Mouse (Mus musculus) limb, embryonic 13.5 days (tissue): ENCODE measurements around the gene Josd1. TPM values are rescaled to one million over a fixed set of nuclear protein-coding genes. Genes with fewer than 3 reads are reported as not detected.
"Not testable (repeated sequence)": the region's sequence is repeated elsewhere in the genome, so short reads cannot be mapped to it uniquely, and the experiment has no call there.

Source experiments
- ATAC-seq: fragments of 200-750 bp; cut with Nextera tagmentation; 2 replicates; pipeline ENCODE4 v1.8.0; 2017; ENCODE audit warnings: low read depth, moderate number of reproducible peaks, moderate TSS enrichment; ENCODE audit not compliant: low FRiP score
- H3K27ac ChIP-seq: fragments of 300-500 bp; sonication (generic); 2 replicates; pipeline ENCODE4 v1.5.1; 2015; ENCODE audit warnings: inconsistent platforms, mild to moderate bottlenecking, moderate library complexity
- H3K27me3 ChIP-seq: fragments of 300-500 bp; sonication (generic); 2 replicates; pipeline ENCODE4 v1.6.1; 2015; ENCODE audit warnings: mild to moderate bottlenecking, inconsistent platforms
- H3K36me3 ChIP-seq: fragments of 300-500 bp; sonication (generic); 2 replicates; pipeline ENCODE4 v1.6.1; 2015; ENCODE audit warnings: inconsistent platforms, mild to moderate bottlenecking, moderate library complexity
- H3K4me1 ChIP-seq: fragments of 300-500 bp; sonication (generic); 2 replicates; pipeline ENCODE4 v1.6.1; 2015; ENCODE audit warnings: inconsistent platforms
- H3K4me2 ChIP-seq: fragments of 300-500 bp; sonication (generic); replicated peaks from 2 replicates; pipeline ENCODE4 v1.6.1; 2015; ENCODE audit warnings: inconsistent platforms, mild to moderate bottlenecking, moderate library complexity
- H3K4me3 ChIP-seq: fragments of 300-500 bp; sonication (generic); 2 replicates; pipeline ENCODE4 v1.5.1; 2015; ENCODE audit warnings: moderate library complexity, mild to moderate bottlenecking, inconsistent platforms
- H3K9ac ChIP-seq: fragments of 300-500 bp; sonication (generic); 2 replicates; pipeline ENCODE4 v1.6.1; 2015; ENCODE audit warnings: mild to moderate bottlenecking, inconsistent platforms
- H3K9me3 ChIP-seq: fragments of 300-500 bp; sonication (generic); 2 replicates; pipeline ENCODE4 v1.6.1; 2016; ENCODE audit warnings: inconsistent platforms
- WGBS: fragments of 180-500 bp; shearing (Covaris S2); methylation state at CpG from one replicate; pipeline ENCODE4 v1.1.7; 2015; 5-methylcytosine and 5-hydroxymethylcytosine counted together
- polyA plus RNA-seq: library from polyadenylated mRNA; unstranded; fragments of >200 nt; fragmentation: Nextera tagmentation; extraction: Ambion mirVana; gene quantifications from 2 replicates; pipeline ENCODE4 v1.2.1, GENCODE M21; 2015

Gene Josd1
- polyA plus RNA-seq, 1 experiment from 2014 or later: 26.7 TPM

- Histone ChIP-seq H3K36me3 (peaks cover 53% of the 10 kb centered on the region), H3K4me3 (peak overlapping the region; percentile 86), H3K4me2 (peak overlapping the region; percentile 74)
- not testable (repeated sequence) for H3K9ac ChIP-seq, H3K27ac ChIP-seq, H3K9me3 ChIP-seq, H3K27me3 ChIP-seq, H3K4me1 ChIP-seq, ATAC-seq
- WGBS: 82% methylated on average over 11 of the region's 11 CpGs
Measured at GRCm38 (mm10) chr15:79671828-79672348, 15.8 kb downstream of the Josd1 start.

- Histone ChIP-seq H3K27ac (peak overlapping the region; percentile 39; the same call in 1 of the 2 replicates), H3K27me3 (no peaks in the 10 kb centered on the region), H3K4me1 (peaks cover 6% of the 10 kb centered on the region), H3K4me2 (peak overlapping the region; percentile 74), H3K4me3 (peak overlapping the region; percentile 86), H3K9ac (peak overlapping the region; percentile 90), H3K9me3 (no peaks in the 10 kb centered on the region), H3K36me3 (peaks cover 53% of the 10 kb centered on the region)
- peak; percentile 46 for ATAC-seq
- under 1% methylated on average over 37 of the region's 37 CpGs for WGBS
Measured at GRCm38 (mm10) chr15:79670972-79671299, 16.8 kb downstream of the Josd1 start.

DNA sequence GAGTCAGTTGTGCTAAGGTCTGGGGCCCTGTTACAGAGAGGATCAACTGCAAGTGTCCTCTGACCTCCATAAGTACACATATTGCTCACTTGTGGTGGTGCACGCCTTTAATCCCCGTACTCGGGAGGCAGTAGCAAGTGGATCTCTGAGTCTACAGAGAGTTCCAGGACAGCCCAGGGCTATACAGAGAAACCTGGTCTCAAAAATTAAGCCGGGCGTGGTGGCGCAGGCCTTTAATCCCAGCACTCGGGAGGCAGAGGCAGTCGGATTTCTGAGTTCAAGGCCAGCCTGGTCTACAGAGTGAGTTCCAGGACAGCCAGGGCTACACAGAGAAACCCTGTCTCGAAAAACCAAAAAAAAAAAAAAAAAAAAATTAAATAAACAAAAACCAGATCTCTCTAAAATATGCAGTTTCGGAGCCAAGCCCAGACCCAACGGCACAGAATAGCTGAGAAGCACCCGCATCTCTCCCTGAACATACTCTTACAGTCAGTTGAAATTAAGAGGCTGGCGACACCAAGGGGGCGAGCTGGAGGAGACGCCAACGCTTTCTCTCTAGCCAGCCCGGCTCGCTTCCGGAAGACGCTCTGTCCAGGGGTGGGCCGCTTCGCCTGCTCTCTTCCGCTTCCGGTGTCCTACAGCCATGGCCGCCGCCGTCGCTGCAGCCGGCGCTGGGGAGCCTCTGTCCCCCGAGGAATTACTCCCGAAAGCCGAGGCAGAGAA, 17.3 kb downstream of the Josd1 start, which contains the start of gene Tomm22:
Gene Tomm22 (plus strand): TSS at position 613 of the 723 bp plus-strand sequence.
- Histone ChIP-seq H3K9ac (peak within 1 kb of the TSS; percentile 90), H3K27me3 (no peaks in the 10 kb centered on the region), H3K27ac (peak within 1 kb of the TSS; percentile 39; the same call in 1 of the 2 replicates), H3K4me2 (peak within 1 kb of the TSS; percentile 74), H3K36me3 (peaks cover 53% of the 10 kb centered on the region), H3K4me3 (peak within 1 kb of the TSS; percentile 86), H3K4me1 (peaks cover 6% of the 10 kb centered on the region), H3K9me3 (no peaks in the 10 kb centered on the region)
- ATAC-seq: peak; percentile 97
- 19% methylated on average over 33 of the region's 33 CpGs for WGBS

GRCm38 (mm10) chr15:79669195-79669594, 18.5 kb downstream of the Josd1 start:
- Histone ChIP-seq H3K4me2 (no peak overlapping the region), H3K4me3 (no peak overlapping the region), H3K27ac (no peak overlapping the region), H3K9ac (no peak overlapping the region), H3K9me3 (no peaks in the 10 kb centered on the region), H3K4me1 (peaks cover 6% of the 10 kb centered on the region), H3K27me3 (no peaks in the 10 kb centered on the region), H3K36me3 (peaks cover 41% of the 10 kb centered on the region)
- WGBS: 69% methylated on average over 10 of the region's 10 CpGs
- no peak for ATAC-seq

DNA sequence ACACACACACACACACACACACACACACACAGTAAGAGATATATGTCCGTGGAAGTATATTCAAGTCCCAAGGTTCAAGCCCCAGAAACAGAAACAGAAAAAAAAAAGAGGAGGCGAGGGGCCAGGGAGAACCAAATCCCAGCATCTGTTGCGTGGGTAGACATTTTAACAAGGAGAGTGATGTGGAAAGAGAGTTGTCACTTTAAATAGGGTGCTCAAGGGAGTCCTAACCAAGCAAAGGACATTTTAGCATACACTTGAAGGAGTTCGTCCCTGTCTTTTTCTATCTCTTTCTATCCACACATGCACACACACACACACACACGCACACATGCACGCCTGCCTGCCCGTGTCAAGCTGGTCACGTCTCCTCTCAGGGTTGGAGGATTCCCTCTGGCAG, 23.1 kb downstream of the Josd1 start:
- Histone ChIP-seq H3K4me1 (peaks cover 4% of the 10 kb centered on the region; the same call in 1 of the 2 replicates), H3K4me2 (no peak overlapping the region), H3K4me3 (no peak overlapping the region), H3K9ac (no peak overlapping the region), H3K27ac (no peak overlapping the region), H3K36me3 (peaks cover 47% of the 10 kb centered on the region), H3K27me3 (no peaks in the 10 kb centered on the region), H3K9me3 (no peaks in the 10 kb centered on the region)
- 94% methylated on average over 8 of the region's 8 CpGs for WGBS
- no peak for ATAC-seq

- WGBS: 66% methylated on average over 4 of the region's 4 CpGs
- Histone ChIP-seq H3K27ac (no peak overlapping the region), H3K27me3 (no peaks in the 10 kb centered on the region), H3K4me2 (no peak overlapping the region), H3K9me3 (no peaks in the 10 kb centered on the region), H3K4me3 (no peak overlapping the region), H3K9ac (no peak overlapping the region), H3K4me1 (peaks cover 12% of the 10 kb centered on the region), H3K36me3 (peaks cover 38% of the 10 kb centered on the region)
- ATAC-seq: no peak
Measured at GRCm38 (mm10) chr15:79661852-79662251, 25.9 kb downstream of the Josd1 start.

- peak within 1 kb of the TSS; percentile 81 for H3K9ac ChIP-seq
- peak within 1 kb of the TSS; percentile 93 for H3K4me2 ChIP-seq
- H3K27me3 ChIP-seq: no peaks in the 10 kb centered on the region
- H3K4me3 ChIP-seq: peak within 1 kb of the TSS; percentile 80
- under 1% methylated on average over 55 of the region's 55 CpGs for WGBS
- H3K4me1 ChIP-seq: peaks cover 12% of the 10 kb centered on the region
- H3K36me3 ChIP-seq: peaks cover 25% of the 10 kb centered on the region
- H3K27ac ChIP-seq: peak within 1 kb of the TSS; percentile 93
- no peaks in the 10 kb centered on the region for H3K9me3 ChIP-seq
- peak; percentile 91 for ATAC-seq
Measured at GRCm38 (mm10) chr15:79658531-79659375, 29.0 kb downstream of the Josd1 start, which contains the start of the genes Fam227a and Cby1. Gene Fam227a, minus strand, starts transcription at chr15:79658956. Gene Cby1, plus strand, starts transcription at chr15:79659199.

GRCm38 (mm10) chr15:79657837-79658530, 29.7 kb downstream of the Josd1 start:
- Histone ChIP-seq H3K9ac (peak overlapping the region; percentile 81), H3K9me3 (no peaks in the 10 kb centered on the region), H3K4me2 (peak overlapping the region; percentile 93), H3K36me3 (peaks cover 18% of the 10 kb centered on the region), H3K4me3 (peak overlapping the region; percentile 80), H3K4me1 (peaks cover 12% of the 10 kb centered on the region), H3K27ac (peak overlapping the region; percentile 93), H3K27me3 (no peaks in the 10 kb centered on the region)
- 2% methylated on average over 16 of the region's 16 CpGs for WGBS
- 0 out of 2 replicates have a peak, but pooled peaks have one; percentile 11 for ATAC-seq

DNA sequence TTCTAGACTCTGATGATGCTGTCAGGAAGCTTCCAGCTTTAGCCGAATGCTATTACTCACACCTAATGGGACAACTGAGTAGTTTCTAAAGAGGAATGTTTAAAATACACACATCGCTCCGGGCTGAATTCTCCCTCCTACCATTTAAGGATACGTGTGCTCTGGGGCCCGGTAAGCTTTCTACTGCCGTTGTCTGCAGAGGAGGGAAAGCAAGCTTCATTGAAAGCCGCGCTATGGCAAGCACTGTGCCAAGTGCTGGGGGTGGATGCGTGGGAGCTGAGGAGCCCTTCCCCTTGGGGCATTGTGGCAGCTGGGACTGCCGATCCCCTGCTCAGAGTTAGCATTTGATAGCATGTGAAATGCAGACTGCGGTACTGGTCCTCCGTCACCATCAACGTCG, 31.3 kb downstream of the Josd1 start:
- peaks cover 4% of the 10 kb centered on the region; the same call in 1 of the 2 replicates for H3K9me3 ChIP-seq
- H3K4me3 ChIP-seq: no peak overlapping the region
- H3K9ac ChIP-seq: no peak overlapping the region
- 91% methylated on average over 14 of the region's 14 CpGs for WGBS
- peaks cover 12% of the 10 kb centered on the region for H3K4me1 ChIP-seq
- no peak overlapping the region for H3K27ac ChIP-seq
- ATAC-seq: no peak
- no peaks in the 10 kb centered on the region for H3K27me3 ChIP-seq
- H3K36me3 ChIP-seq: peaks cover 7% of the 10 kb centered on the region
- no peak overlapping the region for H3K4me2 ChIP-seq

DNA sequence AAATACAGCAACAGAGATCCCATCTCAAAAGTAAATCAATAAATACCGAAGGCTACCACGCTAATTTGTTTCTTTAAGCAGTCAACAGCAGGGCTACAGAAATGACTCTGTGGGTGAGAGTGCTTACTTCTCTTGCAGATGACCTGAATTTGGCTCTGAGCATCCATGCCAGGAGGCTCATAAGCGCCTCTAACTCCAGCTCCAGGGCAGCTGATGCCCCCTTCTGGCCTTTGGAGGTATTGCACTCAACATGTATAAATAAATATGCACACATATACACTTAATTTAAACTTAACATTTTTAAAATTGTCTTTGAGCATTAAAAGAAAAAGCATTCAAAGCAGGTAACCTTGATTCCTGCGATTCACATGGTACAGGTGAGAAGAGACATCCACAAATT, 36.2 kb downstream of the Josd1 start:
- ATAC-seq: no peak
- Histone ChIP-seq H3K27ac (no peak overlapping the region), H3K4me3 (no peak overlapping the region), H3K27me3 (no peaks in the 10 kb centered on the region), H3K4me2 (no peak overlapping the region), H3K36me3 (peaks cover 27% of the 10 kb centered on the region), H3K4me1 (no peaks in the 10 kb centered on the region), H3K9me3 (peaks cover 6% of the 10 kb centered on the region; the same call in 1 of the 2 replicates), H3K9ac (no peak overlapping the region)
- 71% methylated on average over 4 of the region's 4 CpGs for WGBS

- ATAC-seq: no peak
- H3K4me2 ChIP-seq: no peak overlapping the region
- H3K9me3 ChIP-seq: peaks cover 6% of the 10 kb centered on the region; the same call in 1 of the 2 replicates
- H3K27ac ChIP-seq: no peak overlapping the region
- no peaks in the 10 kb centered on the region for H3K27me3 ChIP-seq
- H3K4me1 ChIP-seq: no peaks in the 10 kb centered on the region
- H3K36me3 ChIP-seq: peaks cover 27% of the 10 kb centered on the region
- no peak overlapping the region for H3K9ac ChIP-seq
- no peak overlapping the region for H3K4me3 ChIP-seq
Measured at GRCm38 (mm10) chr15:79650569-79650968, 37.1 kb downstream of the Josd1 start.
